Mouse (Mus musculus) heart, embryonic 15.5 days (tissue): ENCODE measurements around the gene Gspt2. TPM values are rescaled to one million over a fixed set of nuclear protein-coding genes. Genes with fewer than 3 reads are reported as not detected.

Experiments
- polyA plus RNA-seq: library from polyadenylated mRNA; unstranded; fragments of >200 nt; fragmentation: Nextera tagmentation; extraction: Ambion mirVana; gene quantifications from 2 replicates; pipeline ENCODE4 v1.2.1, GENCODE M21; 2015

Gspt2 gene
- polyA plus RNA-seq, 1 experiment from 2014 or later = 2.7 TPM

Other genes with a start within 250 kb of the Gspt2 start
- 364 and 450 TPM in 2 replicates for gene Maged1, start 93.9 kb upstream of the Gspt2 start, polyA plus RNA-seq
- gene Zxdb, start 88.5 kb downstream of the Gspt2 start, polyA plus RNA-seq = 0.60 and 0.71 TPM in 2 replicates